In the genomic region with DNA sequence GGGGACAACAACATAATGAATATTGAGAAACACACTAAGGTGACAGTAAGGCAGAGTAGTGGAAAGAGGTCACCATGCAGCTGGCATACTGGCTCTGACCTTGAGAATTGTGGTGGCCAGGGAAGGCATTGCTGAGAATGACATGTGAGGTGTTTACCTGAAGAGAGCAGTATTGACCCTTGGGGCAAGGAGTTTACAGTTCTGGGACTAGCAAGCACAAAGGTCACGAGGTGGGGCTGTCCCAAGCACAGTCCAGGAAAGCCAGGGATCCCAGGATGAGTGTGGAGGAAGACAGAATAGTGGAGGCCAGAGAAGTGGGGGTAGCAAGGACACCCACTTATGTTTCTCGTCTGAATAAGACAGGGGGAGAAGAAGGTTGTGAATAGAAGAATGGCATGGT, we compare ENCODE assay signal across 1 mouse cellular context.
TF ChIP-seq lines count a peak whose summit lies in the region.

No protein-coding gene starts in this region.

TF ChIP-seq in CH12.LX, 34 proteins besides CTCF, POLR2A, EP300 and RAD21 (continued from another document):
- TF ChIP-seq USF1 (IDR thresholded peaks at IDR 0.05; ENCODE audit: low read depth, low read length) = no peak
- no peak for TF ChIP-seq RCOR1 (conservative IDR thresholded peaks at IDR 0.05; ENCODE audit: low read depth, low read length)
- no peak for TF ChIP-seq GABPA (IDR thresholded peaks at IDR 0.05; ENCODE audit: insufficient replicate concordance, low read depth, low read length)
- no peak for TF ChIP-seq NRF1 (IDR thresholded peaks at IDR 0.05; ENCODE audit: low read depth, low read length)
- no peak for TF ChIP-seq UBTF (IDR thresholded peaks at IDR 0.05; ENCODE audit: low read depth, low read length)
TF ChIP-seq in CH12.LX: peak in this region for 0.
